Mouse (Mus musculus) v-Abl transformed pro-B cells (cell line): Measurements from ENCODE around the gene Hivep3.

Source experiments
- in situ Hi-C, 2 experiments: fragments of 400-800 bp; cut with MboI; formaldehyde crosslinking; loops; one replicate each; pipeline ENCODE4 v1.15.1; 2025; ENCODE audit not compliant: unreplicated experiment in 2 of 2

Gene Hivep3

DNA sequence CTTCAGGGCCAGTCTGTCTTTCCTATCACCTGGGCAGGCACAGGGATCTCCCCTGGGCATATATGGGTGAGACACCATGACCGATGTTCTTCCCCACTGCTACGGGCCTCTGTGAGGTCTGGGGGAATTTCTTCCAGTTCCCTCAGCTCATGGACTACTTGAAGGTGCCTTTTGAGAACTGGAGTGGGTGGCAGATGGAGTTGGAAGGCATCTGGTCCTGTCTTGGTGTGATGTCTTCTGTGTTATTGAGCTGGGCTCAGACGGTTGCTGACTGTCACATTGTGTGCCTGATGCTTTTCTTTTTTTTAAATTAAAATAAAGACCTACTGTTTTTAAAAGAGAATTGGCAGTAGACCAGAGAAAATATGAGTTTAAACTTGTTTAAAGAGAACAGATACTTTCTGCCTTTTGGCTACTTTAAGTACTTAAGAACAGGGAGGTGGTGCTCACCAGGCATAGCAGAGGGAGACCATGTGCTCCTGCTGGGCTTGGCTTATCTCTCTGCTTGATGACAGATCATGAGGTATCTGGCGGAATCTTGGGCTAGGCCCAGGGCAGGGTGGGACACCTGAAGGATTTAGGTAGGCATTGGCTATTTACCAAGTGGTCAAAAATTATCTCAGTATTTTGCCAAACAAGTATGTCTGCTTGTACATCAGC, 26.1 kb downstream of the Hivep3 start:
- in situ Hi-C loops = no loop called here

DNA sequence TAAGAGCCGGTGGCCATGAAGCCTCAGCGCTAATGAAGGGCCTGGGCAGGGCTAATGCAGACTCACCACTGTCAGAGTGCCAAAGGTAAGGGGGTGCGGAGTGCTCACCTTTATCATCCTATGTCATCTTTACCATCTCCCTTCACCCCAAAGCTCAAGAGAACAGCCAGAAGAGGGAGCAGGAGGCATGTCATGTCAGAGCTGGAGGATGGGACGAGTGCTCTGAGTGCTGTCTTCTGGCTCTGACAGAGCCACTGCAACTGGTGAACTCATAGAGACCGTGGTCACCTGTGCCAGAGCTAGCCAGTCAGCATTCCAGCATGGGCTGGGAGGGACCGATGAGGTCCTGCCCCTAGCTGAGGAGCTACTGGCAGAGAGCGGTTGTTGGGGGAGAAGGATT, 27.2 kb downstream of the Hivep3 start:
- in situ Hi-C loops = no loop called here

DNA sequence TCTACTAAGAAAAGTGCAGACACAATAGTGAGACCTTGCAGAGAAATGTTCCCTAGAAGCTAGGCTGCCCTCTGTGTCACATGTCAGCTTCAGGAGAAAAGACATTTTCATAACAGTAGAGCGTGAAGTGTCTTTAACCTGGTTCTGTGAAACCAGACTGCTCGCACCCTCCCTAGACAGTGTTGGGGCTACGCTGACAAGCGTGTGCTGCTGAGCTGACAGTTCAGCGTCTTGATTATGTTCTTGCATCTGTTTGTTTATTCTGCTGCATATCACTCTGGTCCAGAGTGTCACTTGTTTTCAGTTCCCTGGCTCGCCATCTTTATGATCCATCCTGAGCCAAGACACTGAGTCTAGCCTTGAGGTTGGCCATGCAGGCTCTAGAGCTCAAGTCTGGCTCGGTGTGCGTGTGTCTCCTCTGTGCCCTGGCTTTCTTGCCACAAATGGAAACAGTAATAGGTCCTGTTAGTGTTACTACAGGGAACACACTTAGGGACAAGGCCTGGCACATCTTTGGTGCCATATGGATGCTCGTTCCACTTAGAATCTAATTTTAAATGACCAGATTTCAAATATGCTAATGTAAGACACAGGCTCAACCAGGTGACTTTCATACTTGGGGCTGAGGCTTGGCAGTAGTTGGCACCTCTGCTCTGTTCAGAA, 28.0 kb downstream of the Hivep3 start:
- in situ Hi-C loops = no loop called here

DNA sequence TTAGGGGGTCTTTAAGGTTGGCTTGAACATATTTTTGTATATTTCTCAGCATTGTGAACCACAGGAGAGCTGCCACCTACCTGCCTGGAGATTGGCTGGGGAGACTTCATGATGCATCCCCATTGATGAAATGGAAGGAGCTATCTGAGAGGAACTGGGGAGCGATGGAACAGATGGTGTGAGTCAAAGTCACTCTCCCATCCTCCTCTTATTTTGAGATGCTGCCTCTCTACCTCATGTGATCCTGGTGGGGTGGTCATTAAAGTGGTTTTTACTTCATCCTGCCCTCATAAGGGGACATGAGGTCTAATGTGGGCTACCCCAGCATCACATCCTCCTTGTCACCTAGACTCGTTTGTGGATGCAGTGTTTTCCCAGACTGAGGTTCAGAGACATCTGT, 28.6 kb downstream of the Hivep3 start:
- in situ Hi-C loops = no loop called here

DNA sequence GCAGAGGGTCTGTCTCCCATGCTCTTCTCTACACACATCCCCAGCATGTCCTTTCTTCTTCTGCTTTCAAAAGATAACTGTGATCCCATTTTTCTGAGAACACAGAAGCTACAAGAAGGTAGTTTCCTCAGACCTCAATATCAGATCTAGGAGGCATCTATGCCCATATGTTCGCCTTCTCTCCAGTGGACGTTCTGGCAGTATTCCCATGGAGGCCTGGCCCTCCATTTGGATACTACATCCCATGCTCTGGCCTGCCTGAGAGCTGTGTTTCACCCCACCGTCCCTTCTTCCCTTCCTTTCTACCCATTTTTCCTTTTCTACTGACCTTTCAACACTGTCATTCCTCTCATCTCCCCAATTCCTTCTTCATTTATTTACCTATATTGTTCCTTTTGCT, 34.5 kb downstream of the Hivep3 start:
- in situ Hi-C loops = no loop called here

DNA sequence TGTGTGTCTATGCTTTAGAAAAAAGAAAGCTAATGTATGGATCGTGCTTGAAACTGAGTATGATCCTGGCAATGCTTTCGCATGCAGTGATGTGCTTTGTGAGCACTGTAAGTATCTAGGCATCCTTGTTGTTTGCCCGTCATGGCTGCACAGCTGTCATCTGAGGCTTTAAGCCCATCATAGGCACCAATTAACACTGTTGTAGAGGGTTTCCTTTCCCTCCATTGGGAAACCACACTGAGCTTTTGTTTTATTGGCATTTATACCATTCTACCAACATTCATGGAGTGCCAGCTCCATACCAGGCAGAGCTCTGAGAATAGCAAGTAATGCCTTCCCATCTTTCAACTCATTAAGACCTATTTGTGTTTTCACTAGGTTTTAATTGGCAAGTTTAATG, 42.3 kb downstream of the Hivep3 start:
- in situ Hi-C loops = no loop called here

DNA sequence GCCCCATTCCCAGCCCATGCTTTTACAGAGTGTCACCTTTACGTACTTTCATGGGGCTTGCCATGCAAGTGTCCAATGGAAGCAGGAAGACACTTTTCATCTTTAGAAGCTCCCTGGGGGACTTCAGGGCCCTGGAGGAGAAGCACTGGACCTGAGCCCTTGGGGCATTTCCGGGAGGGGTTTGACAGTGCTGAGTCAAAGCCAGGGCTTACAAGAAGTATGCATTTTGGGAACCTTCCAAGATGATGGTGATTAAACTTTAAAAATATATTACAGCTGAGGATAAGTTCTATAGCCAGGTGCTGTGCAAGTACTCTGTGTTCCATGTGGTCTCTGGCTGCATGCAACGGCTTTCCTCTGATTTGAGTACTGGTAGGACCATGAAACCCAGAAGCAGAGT, 43.6 kb downstream of the Hivep3 start:
- in situ Hi-C loops = no loop called here

DNA sequence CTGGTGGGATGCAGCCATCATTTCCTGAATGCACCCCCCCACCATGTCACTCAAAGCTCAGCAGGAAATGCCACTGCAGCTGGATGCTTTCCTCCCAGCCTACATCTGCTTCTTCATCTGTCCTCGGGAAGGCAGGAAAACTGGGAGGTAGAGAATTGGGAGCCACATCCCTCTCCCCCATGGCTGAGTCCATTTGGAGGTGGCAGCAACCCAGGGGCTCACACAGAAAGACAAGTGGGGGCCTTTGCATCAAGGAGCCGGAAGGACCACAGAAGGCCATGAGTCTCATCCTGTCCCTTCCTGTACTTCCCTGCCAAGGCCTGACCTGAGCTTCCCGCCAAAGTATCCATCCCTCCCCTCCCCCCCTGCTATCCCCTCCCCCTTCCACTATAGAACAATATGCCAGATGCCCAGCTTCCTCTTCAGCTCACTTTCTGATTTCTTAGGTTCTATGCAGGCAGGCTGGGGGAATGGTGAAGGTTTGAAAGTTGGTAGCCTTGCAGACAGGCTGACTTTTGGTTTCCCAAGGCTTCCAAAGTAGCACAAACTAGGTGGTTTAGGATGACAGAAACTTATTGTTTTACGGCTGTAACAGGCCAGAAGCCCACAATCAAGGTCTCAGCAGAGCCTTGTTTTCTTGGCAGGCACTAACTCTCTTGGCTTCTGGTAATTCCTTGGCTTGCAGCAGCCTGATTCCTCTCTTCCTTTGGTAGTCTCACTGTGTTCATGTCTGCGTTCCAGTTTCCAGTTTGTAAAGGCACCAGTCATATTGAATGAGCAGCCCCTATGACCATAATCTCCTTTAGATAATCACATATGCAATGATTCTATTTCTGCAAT, 46.2 kb downstream of the Hivep3 start:
- in situ Hi-C loops = no loop called here

DNA sequence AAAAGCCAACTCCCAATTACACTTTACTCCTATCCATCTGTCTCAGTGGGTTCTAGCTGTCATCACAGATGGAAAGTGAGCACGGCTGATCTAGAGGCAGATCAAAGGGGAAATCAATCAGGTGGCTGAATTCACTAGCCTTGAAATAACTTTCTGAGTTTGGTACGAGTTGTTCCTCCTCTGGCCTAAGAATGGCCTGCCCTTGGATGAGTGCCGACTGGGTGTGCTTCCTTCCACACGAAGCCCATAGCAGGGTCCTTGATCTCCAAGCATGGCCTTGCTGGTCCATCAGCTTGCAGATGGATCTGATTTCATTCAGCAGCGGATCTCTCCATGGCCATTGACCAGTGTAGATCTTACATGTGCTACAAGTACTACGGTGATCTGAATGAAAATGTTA, 47.3 kb downstream of the Hivep3 start:
- in situ Hi-C loops = no loop called here

DNA sequence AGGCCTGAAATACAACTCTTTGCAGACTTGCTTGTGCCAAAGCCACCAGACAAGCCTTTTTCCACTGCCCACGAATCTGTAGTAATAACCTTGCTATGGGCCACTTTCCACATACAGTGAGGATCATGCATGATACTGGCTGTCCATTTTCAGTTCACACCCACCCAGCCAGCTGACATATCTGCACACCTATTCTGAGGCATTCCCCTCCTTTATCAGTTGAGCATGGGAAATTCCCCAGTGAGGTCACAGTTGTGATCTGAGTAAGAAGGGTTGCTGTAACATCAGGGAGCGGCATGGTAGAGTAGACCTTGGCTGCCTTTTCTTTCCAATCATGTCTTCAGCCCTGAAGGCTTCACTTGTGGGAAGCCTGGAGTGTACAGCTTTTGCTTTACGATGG, 51.4 kb downstream of the Hivep3 start:
- in situ Hi-C loops = no loop called here

DNA sequence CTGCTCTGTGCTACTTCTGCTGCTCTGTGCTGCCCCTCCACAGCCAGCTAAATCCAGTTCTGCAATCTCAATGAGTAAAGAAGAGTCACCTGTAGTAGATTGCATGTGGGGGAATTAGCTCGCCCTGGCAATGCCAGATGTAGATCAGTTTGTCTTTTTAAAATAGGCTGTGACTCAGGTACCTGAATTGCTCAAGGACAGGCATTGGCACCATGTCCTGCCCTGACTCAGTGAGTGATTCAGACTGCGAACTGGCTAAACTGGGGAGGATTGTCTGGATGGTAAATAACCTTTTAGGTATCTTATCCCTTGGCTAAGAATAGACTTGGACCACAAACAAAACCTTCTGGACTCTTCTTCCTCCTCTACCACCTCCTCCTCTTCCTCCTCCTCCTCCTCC, 52.7 kb downstream of the Hivep3 start:
- in situ Hi-C loops = no loop called here

DNA sequence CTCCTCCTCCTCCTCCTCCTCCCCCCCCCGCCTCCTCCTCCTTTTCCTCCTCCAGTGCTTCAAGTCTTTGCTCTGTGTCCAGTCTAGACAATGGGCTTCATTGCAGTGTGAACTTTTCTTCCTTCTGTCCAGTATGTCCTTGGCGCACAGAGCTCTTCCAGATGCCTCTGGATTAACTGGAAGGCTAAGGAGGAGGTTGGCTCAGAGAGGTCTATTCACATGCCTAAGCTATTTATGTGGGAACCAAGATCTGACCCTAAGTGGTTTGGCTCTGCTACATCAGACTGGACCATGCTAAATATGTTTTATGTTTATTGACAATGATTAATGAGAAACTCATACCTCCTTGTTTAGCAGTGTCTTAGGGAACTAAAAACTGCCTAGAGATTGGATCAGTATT, 53.1 kb downstream of the Hivep3 start:
- in situ Hi-C loops = no loop called here

DNA sequence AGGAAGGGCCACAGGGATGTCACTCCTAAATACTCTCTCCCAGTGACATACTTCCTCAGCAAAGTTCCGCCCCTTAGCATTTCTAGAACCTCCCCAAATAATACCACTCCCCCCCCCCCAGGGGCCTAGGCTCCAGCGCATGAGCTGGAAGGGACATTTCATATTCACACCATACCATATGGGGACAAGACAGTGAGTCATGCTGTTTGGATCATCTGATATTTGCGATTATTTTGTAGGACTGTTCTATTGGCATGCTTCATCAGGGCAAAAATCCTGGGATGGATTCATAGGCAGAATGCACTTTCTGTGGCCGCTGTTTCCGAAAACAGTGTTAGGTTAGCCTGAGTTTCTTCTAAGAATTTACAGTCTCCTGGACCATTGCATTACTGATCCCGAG, 55.2 kb downstream of the Hivep3 start:
- in situ Hi-C loops = no loop called here

DNA sequence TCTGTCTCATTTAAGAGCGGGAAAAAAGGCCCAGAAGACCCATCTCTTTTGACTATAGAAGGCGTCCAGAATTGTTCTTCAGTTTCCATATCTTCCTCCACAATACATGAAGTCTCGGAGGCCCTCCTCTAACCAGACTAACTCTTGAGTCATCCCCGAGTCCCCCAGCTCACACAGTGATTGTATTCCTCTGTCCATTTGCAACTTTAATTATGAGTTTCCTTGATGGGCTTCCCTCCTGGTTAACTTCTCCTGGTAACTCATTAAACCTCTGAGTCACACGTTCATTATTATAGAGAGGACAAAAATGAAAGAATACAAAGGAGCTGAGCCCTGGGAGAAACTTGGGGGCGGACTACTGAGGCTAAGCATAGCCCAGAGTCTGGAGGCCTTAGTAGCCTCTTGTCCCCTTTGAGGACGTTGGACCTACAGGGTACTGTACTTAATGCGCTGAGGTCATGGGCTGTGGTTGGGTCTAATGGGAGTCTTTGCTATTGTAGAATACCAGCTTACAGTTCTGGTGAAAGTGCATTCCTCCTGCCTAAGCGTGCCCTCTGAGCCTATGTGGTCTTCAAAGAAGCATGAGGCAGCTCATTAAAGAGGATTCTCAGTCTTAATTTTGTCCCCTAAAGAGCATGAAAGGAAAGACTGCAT, 56.0 kb downstream of the Hivep3 start:
- in situ Hi-C loops = no loop called here

DNA sequence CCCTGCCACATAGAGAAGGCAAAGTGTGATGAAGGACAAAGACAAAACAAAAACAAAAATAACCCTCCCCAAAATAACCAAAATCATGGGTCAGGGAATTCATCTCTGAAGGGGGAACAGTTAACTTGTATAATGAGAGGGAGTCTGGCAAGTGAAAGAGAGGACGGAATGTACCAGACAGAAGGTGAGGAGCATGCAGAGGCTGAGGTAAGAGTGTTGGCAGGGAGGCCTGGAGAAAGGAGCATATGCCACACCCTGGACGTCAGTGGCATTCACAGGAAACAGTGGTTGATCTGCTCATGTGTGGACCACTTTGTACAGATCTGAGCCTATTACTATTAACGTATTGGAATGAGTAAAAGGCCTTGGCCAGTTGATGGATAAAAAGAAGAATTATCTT, 65.3 kb downstream of the Hivep3 start:
- in situ Hi-C loops = loop anchor here in 1 of 2 experiments (5.0 kb wide), 1 partner anchor 547 kb away; no protein-coding TSS in a partner anchor

DNA sequence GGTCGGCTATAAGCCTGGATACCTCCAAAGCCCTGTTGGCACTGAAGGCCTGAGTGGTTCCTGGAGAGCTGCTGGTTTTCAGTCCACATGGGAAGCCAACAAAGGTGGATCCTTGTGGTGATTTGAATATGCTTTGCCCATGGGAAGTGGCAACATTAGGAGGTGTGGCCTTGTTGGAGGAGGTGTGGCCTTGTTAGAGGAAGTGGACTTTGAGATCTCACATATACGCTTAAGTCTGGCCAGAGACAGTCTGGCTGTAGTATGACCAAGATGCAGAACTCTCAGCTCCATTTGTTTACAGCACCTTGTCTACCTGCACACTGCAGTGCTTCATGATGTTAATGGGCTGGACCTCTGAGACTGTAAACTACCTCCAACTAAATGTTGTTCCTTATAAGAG, 73.0 kb downstream of the Hivep3 start:
- in situ Hi-C loops = loop anchor here (5.0 to 25.0 kb wide), 8 partner anchors 91 to 562 kb away; no protein-coding TSS in a partner anchor

DNA sequence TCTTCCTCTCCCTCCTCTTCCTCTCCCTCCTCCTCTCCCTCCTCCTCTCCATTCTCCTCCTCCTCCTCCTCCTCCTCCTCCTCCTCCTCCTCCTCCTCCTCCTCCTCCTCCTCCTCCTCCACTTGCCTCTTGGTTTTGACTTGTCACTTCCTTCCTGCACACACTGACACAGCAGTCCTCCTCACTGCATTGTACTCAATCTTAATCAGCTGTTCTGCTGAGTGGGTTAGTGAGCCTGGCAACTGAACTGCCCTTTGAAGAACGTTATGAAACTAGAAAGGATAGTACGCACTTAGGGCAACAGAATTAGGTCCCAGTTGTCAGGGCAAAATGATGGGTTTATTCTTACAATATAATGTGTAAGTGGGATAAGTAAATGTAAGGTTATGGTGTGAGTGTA, 73.8 kb downstream of the Hivep3 start:
- in situ Hi-C loops = loop anchor here (5.0 to 25.0 kb wide), 8 partner anchors 90 to 563 kb away; no protein-coding TSS in a partner anchor

DNA sequence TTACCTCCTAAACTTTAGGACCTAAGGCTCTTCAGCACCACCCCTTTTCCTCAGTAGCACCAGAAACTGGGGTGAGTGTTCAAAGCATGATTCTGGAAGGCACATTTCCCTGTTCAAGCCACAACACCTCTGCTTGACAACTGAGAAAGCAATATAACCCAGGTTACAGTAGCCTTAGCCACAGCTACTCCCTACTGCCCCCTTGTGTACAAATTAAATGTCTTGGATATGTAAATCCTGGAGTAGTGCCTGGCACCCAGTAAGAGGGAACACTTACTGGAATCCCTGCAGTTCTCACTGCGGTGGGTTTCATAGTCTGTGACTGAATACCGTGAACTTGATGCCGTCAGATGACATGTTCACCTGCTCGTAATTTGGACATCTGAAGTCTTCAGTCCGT, 75.7 kb downstream of the Hivep3 start:
- in situ Hi-C loops = loop anchor here (5.0 to 25.0 kb wide), 8 partner anchors 88 to 564 kb away; no protein-coding TSS in a partner anchor

DNA sequence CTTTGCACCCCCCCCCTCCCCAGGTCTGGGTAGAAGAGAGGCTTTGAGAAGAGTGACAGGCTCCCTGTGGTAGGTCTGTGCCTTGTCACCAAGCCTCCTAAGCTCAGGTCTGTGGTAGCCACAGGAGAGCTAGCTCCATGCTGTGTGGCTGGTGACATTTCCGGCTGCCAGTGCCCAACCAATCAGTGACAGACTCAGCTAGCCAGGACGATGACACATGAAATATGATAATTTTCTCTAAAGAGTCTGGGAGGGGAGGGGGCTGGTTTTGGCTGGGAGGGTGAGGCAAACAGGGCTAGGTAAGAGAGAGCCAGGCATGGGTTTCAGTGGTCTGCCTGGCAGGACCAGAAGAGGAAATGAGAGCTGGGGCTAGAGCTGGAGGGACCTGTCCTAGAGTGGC, 79.2 kb downstream of the Hivep3 start:
- in situ Hi-C loops = loop anchor here in 1 of 2 experiments (25.0 kb wide), 1 partner anchor 375 kb away; no protein-coding TSS in a partner anchor

DNA sequence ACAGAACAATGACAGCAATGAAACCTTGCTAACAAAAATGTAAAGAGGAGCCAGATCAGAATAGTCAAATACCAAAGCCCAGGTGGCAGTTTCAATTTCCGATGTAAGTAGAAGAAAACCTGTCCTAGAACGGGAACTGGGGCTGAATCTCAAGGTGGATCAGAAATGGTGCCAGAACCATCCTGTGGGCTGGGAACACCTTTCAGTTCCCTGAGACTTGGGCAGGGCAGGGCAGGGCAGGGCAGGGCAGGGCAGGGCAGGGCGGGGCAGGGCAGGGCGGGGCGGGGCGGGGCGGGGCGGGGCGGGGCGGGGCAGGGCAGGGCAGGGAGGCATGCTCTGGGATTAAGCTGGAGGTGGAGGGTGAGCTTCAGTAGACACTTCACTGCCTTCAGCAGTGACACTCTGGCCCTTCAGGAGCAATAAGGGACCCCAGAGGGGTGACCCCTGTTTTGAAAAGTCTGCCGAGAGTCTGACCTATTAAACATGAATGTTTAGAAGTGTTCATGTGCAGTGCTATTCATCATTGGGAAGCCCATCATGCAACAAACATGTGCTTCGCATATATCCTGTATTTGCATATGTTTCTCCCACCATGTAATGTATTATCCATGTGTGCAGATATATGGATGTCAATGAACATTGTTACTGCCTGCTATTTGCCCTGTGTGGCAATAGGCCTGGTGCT, 80.1 kb downstream of the Hivep3 start:
- in situ Hi-C loops = loop anchor here in 1 of 2 experiments (25.0 kb wide), 1 partner anchor 376 kb away; no protein-coding TSS in a partner anchor
